Mouse (Mus musculus) CH12.LX (cell line): ENCODE results near the gene Hsh2d.

Experiments
- BHLHE40 ChIP-seq: IDR thresholded peaks from 2 replicates; pipeline ENCODE4 v1.6.1; 2011; ENCODE audit warnings: mild to moderate bottlenecking, low read depth, low read length, improper control_type of control experiment
- CHD1 ChIP-seq: IDR thresholded peaks from 2 replicates; pipeline ENCODE4 v1.6.1; 2012; ENCODE audit warnings: low read depth, low read length, improper control_type of control experiment, inconsistent platforms
- CHD2 ChIP-seq: IDR thresholded peaks from 2 replicates; pipeline ENCODE4 v1.6.1; 2011; ENCODE audit warnings: low read length, improper control_type of control experiment
- CTCF ChIP-seq, 2 experiments: IDR thresholded peaks in 1 of 2; conservative IDR thresholded peaks in 1 of 2; 2 replicates each; pipeline ENCODE4 v1.5.1; 2011 to 2012; ENCODE audit warnings: low read depth in 2 of 2, low read length in 2 of 2, improper control_type of control experiment in 1 of 2, inconsistent platforms in 1 of 2, mild to moderate bottlenecking in 1 of 2, moderate library complexity in 1 of 2
- KAT2A ChIP-seq: IDR thresholded peaks from 2 replicates; pipeline ENCODE4 v1.6.1; 2012; ENCODE audit warnings: low read length, improper control_type of control experiment, inconsistent platforms; ENCODE audit not compliant: insufficient replicate concordance
- MYC ChIP-seq: IDR thresholded peaks from 2 replicates; pipeline ENCODE4 v1.6.1; 2011; ENCODE audit warnings: low read depth, mild to moderate bottlenecking, improper control_type of control experiment, low read length
- POLR2A ChIP-seq: IDR thresholded peaks from 2 replicates; pipeline ENCODE4 v1.6.1; 2011; ENCODE audit warnings: low read depth, mild to moderate bottlenecking, improper control_type of control experiment, low read length
- SMC3 ChIP-seq: IDR thresholded peaks from 2 replicates; pipeline ENCODE4 v1.6.1; 2011; ENCODE audit warnings: low read depth, low read length, improper control_type of control experiment
- TCF12 ChIP-seq: IDR thresholded peaks from 2 replicates; pipeline ENCODE4 v1.6.1; 2014; ENCODE audit warnings: low read depth, mild to moderate bottlenecking, inconsistent platforms, low read length, improper control_type of control experiment
- USF2 ChIP-seq: conservative IDR thresholded peaks from 2 replicates; pipeline ENCODE4 v1.6.1; 2011; ENCODE audit warnings: low read depth, low read length, improper control_type of control experiment
- ZMIZ1 ChIP-seq: IDR thresholded peaks from 2 replicates; pipeline ENCODE4 v1.6.1; 2012; ENCODE audit warnings: low read depth, mild to moderate bottlenecking, inconsistent platforms, low read length, improper control_type of control experiment
- ZNF384 ChIP-seq: IDR thresholded peaks from 2 replicates; pipeline ENCODE4 v1.6.1; 2012; ENCODE audit warnings: low read depth, low read length, improper control_type of control experiment, inconsistent platforms

DNA sequence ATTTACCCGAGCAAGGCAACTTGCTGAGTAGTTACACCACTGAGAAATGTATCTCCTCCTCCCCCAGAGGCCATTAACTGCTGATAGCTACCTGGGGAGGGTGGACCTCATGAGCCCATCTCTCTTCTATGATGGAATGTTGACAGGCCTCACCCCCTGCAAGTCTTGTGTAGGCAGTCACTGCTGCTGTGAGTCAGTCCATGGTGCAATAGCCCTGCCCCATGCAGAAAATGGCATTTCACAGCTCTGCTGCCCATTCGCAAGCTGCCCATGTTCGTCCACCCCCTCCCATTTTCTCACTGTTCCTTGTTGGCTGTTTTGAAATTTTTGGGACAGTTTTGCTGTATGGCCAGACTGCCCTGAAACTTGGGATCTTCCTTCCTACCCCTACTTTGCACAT, 43.9 kb upstream of the Hsh2d start:
- TF ChIP-seq CHD2 (no peak), TCF12 (no peak), CTCF (conservative IDR thresholded peaks at IDR 0.05 in 1 of 2, IDR thresholded peaks at IDR 0.05 in 1 of 2; ENCODE audit: low read depth in 2 of 2, low read length in 2 of 2) (no peak), ZMIZ1 (no peak), POLR2A (no peak), KAT2A (no peak), MYC (no peak), CHD1 (no peak), ZNF384 (no peak), SMC3 (no peak), USF2 (no peak), BHLHE40 (no peak)
